Mouse (Mus musculus) layer of hippocampus, postnatal 25 days (tissue): ENCODE data around the gene Rit1. TPM values are rescaled to one million over a fixed set of nuclear protein-coding genes. Genes with fewer than 3 reads are reported as not detected.
"Not testable (repeated sequence)": the region's sequence is repeated elsewhere in the genome, so short reads cannot be mapped to it uniquely, and the experiment has no call there.

ENCODE experiments used
- DNase-seq, 2 experiments: peaks; one replicate each; pipeline ENCODE4 v3.0.0; 2022; ENCODE audit warnings: mixed read lengths in 2 of 2, low spot score in 1 of 2; ENCODE audit errors: extremely low spot score in 1 of 2
- total RNA-seq, 2 experiments: library from RNA; stranded (reverse); gene quantifications; 2 replicates each; pipeline ENCODE4 v1.2.3; 2021

Rit1 gene
- total RNA-seq, 2 experiments from 2014 or later, result 45.3 to 46.9 TPM

GRCm38 (mm10) chr3:88736556-88736955 lies 19.9 kb downstream of the Rit1 start:
- DNase-seq, result no peak

- peak in 1 of 2 experiments; percentile 59 for DNase-seq
Measured at GRCm38 (mm10) chr3:88738641-88739040, 22.0 kb downstream of the Rit1 start.

GRCm38 (mm10) chr3:88740147-88740546 lies 23.5 kb downstream of the Rit1 start:
- no peak for DNase-seq

GRCm38 (mm10) chr3:88745534-88745933 lies 28.9 kb downstream of the Rit1 start:
- no peak for DNase-seq

- no peak for DNase-seq
Measured at GRCm38 (mm10) chr3:88746139-88746870, 29.7 kb downstream of the Rit1 start.

- DNase-seq, result no peak
Measured at GRCm38 (mm10) chr3:88746871-88747231, 30.2 kb downstream of the Rit1 start.

GRCm38 (mm10) chr3:88754283-88754682 lies 37.6 kb downstream of the Rit1 start:
- peak in 1 of 2 experiments; percentile 1 for DNase-seq

- DNase-seq, result peak in 1 of 2 experiments; percentile 2
Measured at GRCm38 (mm10) chr3:88755541-88755940, 38.9 kb downstream of the Rit1 start.

GRCm38 (mm10) chr3:88756276-88756675 lies 39.6 kb downstream of the Rit1 start:
- DNase-seq, result peak in 1 of 2 experiments; percentile 20

- peak; percentile 61 to 77 for DNase-seq
Measured at GRCm38 (mm10) chr3:88758045-88758500, 41.4 kb downstream of the Rit1 start.

- peak in 1 of 2 experiments; percentile 1 for DNase-seq
Measured at GRCm38 (mm10) chr3:88761619-88762018, 45.0 kb downstream of the Rit1 start.

- peak in 1 of 2 experiments; percentile 4 for DNase-seq
Measured at GRCm38 (mm10) chr3:88762401-88762831, 45.8 kb downstream of the Rit1 start.

- DNase-seq, result peak; percentile 43 to 61
Measured at GRCm38 (mm10) chr3:88771189-88771940, 54.7 kb downstream of the Rit1 start.

GRCm38 (mm10) chr3:88771941-88772280 lies 55.3 kb downstream of the Rit1 start:
- not testable (repeated sequence) for DNase-seq

GRCm38 (mm10) chr3:88772399-88772798 lies 55.8 kb downstream of the Rit1 start:
- peak; percentile 65 to 84 for DNase-seq

- DNase-seq, result not testable (repeated sequence)
Measured at GRCm38 (mm10) chr3:88773163-88773562, 56.5 kb downstream of the Rit1 start.

GRCm38 (mm10) chr3:88774939-88775841 lies 58.6 kb downstream of the Rit1 start, which contains the start of gene Syt11:
TSS of gene Syt11 (minus strand) at chr3:88775164.
- DNase-seq, result not testable (repeated sequence)
